Mouse (Mus musculus) embryonic fibroblast, embryonic 13.5 days (primary cell): ENCODE results near the gene Gm364.

Experiments
- CTCF ChIP-seq: IDR thresholded peaks from 2 replicates; pipeline ENCODE4 v1.5.1; 2011; ENCODE audit warnings: mild to moderate bottlenecking, control low read depth, low read length, moderate library complexity, borderline replicate concordance; ENCODE audit not compliant: insufficient read depth
- POLR2A ChIP-seq: IDR thresholded peaks from 2 replicates; pipeline ENCODE4 v1.6.1; 2011; ENCODE audit warnings: low read depth, mild to moderate bottlenecking, control low read depth, low read length, moderate library complexity

GRCm38 (mm10) chrX:57408769-57409168, at the start of gene Gm364:
- TF ChIP-seq POLR2A: no peak
- TF ChIP-seq CTCF: no peak
